Mouse (Mus musculus): ENCODE results near the gene Tmem231. TPM values are rescaled to one million over a fixed set of nuclear protein-coding genes. Genes with fewer than 3 reads are reported as not detected.
A peak's percentile ranks its signal among the peaks of the same experiment; 100 is the strongest.
"Not testable (repeated sequence)": the region's sequence is repeated elsewhere in the genome, so short reads cannot be mapped to it uniquely, and the experiment has no call there.

Gene Tmem231
- polyA plus RNA-seq, 1 experiment from 2014 or later: 35.3 TPM

DNA sequence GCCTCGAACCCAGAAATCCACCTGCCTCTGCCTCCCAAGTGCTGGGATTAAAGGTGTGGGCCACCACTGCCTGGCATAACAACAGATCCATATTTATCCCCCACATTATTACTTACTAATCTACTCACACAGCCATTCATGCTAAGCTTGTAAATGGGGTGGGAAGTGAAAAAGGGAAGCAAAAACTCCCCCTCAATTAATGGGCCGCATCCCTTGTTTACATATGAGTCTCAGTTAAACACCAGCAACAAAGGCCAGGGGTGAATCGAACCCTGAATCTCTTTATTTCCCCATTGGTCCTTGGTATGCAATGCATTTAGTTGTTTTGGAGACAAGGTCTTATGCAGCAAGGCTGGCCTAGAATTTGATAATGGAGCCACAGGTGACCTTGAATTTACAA lies 17.2 kb upstream of the Tmem231 start:
- no peaks in the 10 kb centered on the region for H3K27me3 ChIP-seq
- ChIA-PET CTCF (no interaction called here), POLR2A (interaction anchor here (0.6 kb wide), 1 partner anchor 17 kb away, joined by 3 read pairs; no protein-coding TSS in a partner anchor)
- in situ Hi-C loops (cut with MboI; ENCODE audit: low pct_unique_long_range_greater_than_20kb): no loop called here
- TF ChIP-seq CTCF (IDR thresholded peaks at IDR 0.05): no peak
- DNase-seq (ENCODE audit: low read depth, low spot score): no peak
- no peak for ATAC-seq

DNA sequence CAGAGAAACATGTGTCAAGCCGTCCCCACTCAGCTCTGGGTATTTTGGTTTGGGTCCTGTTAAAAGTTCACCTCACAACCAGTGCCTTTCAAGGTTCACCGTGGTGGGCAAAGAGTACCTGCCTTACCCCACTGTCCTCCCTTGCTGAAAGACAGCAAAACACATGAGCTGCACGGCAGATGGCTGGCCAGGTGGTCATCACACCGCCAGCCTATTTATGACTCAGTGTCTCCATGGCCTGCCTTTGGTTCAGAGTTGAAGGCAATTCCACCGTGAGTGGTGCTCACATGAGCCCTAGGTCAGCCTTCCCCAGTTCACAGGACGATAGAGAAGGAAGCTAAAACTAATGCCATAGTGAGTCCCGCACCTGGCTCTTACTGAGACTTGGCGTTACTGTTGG lies 14.3 kb upstream of the Tmem231 start:
- ATAC-seq (no peak), DNase-seq (ENCODE audit: low read depth, low spot score) (no peak)
- in situ Hi-C loops (cut with MboI; ENCODE audit: low pct_unique_long_range_greater_than_20kb): no loop called here
- no peaks in the 10 kb centered on the region for H3K27me3 ChIP-seq
- no peak for TF ChIP-seq CTCF (IDR thresholded peaks at IDR 0.05)
- CTCF ChIA-PET: no interaction called here
- POLR2A ChIA-PET: no interaction called here

DNA sequence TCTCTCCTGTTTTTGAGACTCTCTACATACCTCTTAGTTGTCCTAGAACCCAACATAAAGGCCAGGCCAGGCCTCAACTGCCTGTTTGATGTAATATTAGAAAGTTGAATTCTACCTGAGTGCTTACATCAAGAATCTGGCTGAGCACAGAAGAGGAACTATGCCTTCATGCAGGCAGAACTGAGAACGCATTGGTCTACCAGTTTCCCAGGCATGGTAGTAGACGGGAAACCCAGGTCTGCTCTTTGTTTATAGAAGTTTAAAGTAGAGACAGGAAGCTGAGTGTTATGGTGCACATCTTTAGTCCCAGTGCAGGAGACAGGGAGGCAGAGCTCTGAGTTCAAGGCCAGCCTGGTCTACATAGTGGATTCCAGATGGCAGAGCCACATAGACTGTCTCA lies 13.5 kb upstream of the Tmem231 start:
- no peak for DNase-seq (ENCODE audit: low read depth, low spot score)
- no peaks in the 10 kb centered on the region for H3K27me3 ChIP-seq
- TF ChIP-seq CTCF (IDR thresholded peaks at IDR 0.05): no peak
- ATAC-seq: no peak
- in situ Hi-C loops (cut with MboI; ENCODE audit: low pct_unique_long_range_greater_than_20kb): no loop called here
- ChIA-PET CTCF (no interaction called here), POLR2A (no interaction called here)

DNA sequence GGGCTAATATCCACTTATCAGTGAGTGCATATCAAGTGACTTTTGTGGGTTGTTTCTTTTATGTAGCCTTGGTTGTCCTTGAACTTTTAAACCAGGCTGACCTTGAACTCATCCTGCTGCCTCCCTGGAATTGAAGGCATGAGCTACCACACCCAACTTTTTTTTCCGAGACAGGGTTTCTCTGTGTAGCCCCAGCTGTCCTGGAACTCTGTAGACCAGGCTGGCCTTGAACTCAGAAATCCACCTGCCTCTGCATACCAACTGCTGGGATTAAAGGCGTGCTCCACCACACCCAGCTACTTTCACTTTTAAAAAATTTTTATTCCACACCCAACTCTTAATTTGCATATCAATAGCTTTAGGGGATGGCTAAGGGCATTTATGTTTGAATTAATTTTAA lies 9.9 kb upstream of the Tmem231 start:
- DNase-seq (ENCODE audit: low read depth, low spot score) (no peak), ATAC-seq (no peak)
- H3K27me3 ChIP-seq: no peaks in the 10 kb centered on the region
- in situ Hi-C loops (cut with MboI; ENCODE audit: low pct_unique_long_range_greater_than_20kb): no loop called here
- no peak for TF ChIP-seq CTCF (IDR thresholded peaks at IDR 0.05)
- CTCF ChIA-PET: interaction anchor here (1.6 kb wide), 1 partner anchor 47 kb away, joined by 4 read pairs; no protein-coding TSS in a partner anchor
- POLR2A ChIA-PET: no interaction called here

DNA sequence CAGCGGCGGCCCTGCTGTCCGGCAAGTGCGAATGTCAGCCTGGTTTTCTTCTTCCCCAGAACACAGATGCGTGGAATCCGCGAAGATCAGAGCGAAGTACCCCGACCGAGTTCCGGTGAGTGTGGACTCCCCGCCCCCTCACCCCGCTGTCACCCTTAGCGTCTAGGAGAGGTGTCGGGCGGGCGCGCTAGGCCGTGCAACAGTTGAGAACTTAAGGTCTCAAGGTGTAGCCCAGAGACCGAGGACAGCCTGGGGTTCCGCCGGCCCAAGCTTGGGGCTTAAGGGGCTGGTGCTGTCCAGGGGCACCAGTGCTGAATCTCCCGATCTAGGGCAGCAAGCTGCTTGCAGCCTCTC lies 7.4 kb upstream of the Tmem231 start:
- in situ Hi-C loops (cut with MboI; ENCODE audit: low pct_unique_long_range_greater_than_20kb): no loop called here
- no peak for ATAC-seq
- no peak for DNase-seq (ENCODE audit: low read depth, low spot score)
- no peak for TF ChIP-seq CTCF (IDR thresholded peaks at IDR 0.05)
- CTCF ChIA-PET: no interaction called here
- no peaks in the 10 kb centered on the region for H3K27me3 ChIP-seq
- POLR2A ChIA-PET: interaction anchor here (0.6 kb wide), 1 partner anchor 79 kb away, joined by 3 read pairs; no protein-coding TSS in a partner anchor

DNA sequence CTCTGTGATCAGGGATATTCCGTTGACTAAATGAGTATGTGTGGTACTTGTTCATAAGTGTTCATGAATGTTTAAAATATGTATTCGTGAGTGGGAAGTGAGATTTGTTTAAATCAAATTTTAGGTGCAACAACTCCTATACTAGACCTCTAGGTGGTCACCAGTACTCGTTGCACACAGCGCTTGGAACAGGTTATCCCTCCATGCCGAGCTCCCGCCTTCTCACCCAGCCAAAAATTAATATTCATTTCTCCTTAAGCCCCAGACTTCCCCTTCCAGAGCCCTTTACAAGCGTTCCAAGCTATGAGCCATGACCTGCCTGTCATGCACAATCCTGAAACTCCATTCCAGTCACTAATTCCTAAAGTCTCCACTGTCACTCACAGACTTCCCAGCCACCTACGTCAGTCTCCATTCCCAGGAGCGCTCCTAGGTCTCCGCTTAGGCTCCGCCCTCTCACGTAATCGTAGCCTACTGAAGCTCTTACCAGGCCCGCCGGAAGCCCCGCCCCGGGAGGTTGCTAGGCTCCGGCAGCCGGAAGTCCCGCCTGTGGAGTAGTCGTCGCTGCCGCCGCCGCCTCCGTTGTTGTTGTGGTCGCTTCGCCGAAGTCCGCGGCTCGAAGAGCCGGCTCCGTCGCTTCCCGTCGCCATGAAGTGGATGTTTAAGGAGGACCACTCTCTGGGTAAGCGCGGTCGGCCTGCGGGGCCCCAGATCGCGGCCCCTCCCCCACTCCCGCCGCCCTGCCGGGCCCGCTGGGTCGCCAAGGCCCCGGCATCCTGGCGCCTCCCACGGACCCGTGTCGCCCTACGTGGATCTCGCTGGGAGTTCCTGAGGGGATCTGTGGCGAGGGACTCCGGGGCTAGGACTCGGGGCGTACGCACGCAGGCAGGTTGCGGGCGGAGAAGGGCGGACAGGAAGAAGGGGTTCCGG lies 6.8 kb upstream of the Tmem231 start, which contains the start of gene Gabarapl2:
Gene Gabarapl2 (plus strand): TSS at position 533 of the 930 bp plus-strand sequence.
- ATAC-seq (peak; percentile 96), DNase-seq (ENCODE audit: low read depth, low spot score) (peak; percentile 75)
- TF ChIP-seq CTCF (IDR thresholded peaks at IDR 0.05): no peak
- POLR2A ChIA-PET: no interaction called here
- CTCF ChIA-PET: no interaction called here
- in situ Hi-C loops (cut with MboI; ENCODE audit: low pct_unique_long_range_greater_than_20kb): no loop called here
- H3K27me3 ChIP-seq: no peaks in the 10 kb centered on the region

GRCm38 (mm10) chr8:111939516-111940142 lies 5.9 kb upstream of the Tmem231 start:
- DNase-seq (ENCODE audit: low read depth, low spot score) (peak; percentile 44), ATAC-seq (peak; percentile 94)
- in situ Hi-C loops (cut with MboI; ENCODE audit: low pct_unique_long_range_greater_than_20kb): loop anchor here (5.0 kb wide), 1 partner anchor 48 kb away; no protein-coding TSS in a partner anchor
- CTCF ChIA-PET: no interaction called here
- no peaks in the 10 kb centered on the region for H3K27me3 ChIP-seq
- TF ChIP-seq CTCF (IDR thresholded peaks at IDR 0.05): no peak
- POLR2A ChIA-PET: no interaction called here

GRCm38 (mm10) chr8:111938076-111938985 lies 4.7 kb upstream of the Tmem231 start:
- in situ Hi-C loops (cut with MboI; ENCODE audit: low pct_unique_long_range_greater_than_20kb): loop anchor here (5.0 kb wide), 1 partner anchor 49 kb away; no protein-coding TSS in a partner anchor
- CTCF ChIA-PET: not testable (repeated sequence)

GRCm38 (mm10) chr8:111937184-111937583 lies 3.5 kb upstream of the Tmem231 start:
- no peak for ATAC-seq
- TF ChIP-seq CTCF (IDR thresholded peaks at IDR 0.05): no peak
- CTCF ChIA-PET: interaction anchor here (0.9 kb wide), 1 partner anchor 55 kb away, joined by 3 read pairs; no protein-coding TSS in a partner anchor
- POLR2A ChIA-PET: no interaction called here
- no peaks in the 10 kb centered on the region for H3K27me3 ChIP-seq
- in situ Hi-C loops (cut with MboI; ENCODE audit: low pct_unique_long_range_greater_than_20kb): loop anchor here (5.0 kb wide), 1 partner anchor 50 kb away; no protein-coding TSS in a partner anchor
- no peak for DNase-seq (ENCODE audit: low read depth, low spot score)

More at GRCm38 (mm10) chr8:111938076-111938985, 4.7 kb upstream of the Tmem231 start:
- DNase-seq (ENCODE audit: low read depth, low spot score); H3K27me3 ChIP-seq; ATAC-seq; POLR2A ChIA-PET: not testable (repeated sequence)

DNA sequence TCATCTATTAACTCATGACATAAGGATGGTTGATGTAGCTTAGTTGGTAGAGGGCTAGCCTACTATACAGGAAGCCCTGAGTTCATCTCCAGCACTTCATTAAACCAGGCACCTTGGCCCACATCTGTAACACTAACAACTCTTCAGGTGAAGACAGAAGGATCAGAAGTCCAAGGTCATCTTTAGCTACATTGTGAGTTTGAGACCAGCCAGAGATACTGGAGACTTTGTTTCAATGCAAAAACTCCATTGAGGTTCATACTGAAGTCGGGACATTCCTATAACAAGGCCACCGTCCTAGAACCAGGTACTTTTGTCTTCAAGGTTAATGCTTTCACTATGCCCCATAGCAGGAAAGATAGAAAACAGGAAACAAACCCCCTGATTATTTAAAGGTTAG lies 520 bp upstream of the Tmem231 start:
- in situ Hi-C loops (cut with MboI; ENCODE audit: low pct_unique_long_range_greater_than_20kb): no loop called here
- CTCF ChIA-PET: interaction anchor here (1.5 to 3.5 kb wide), 3 partner anchors 10 to 53 kb away, joined by 3 to 13 read pairs (median 10); no protein-coding TSS in a partner anchor
- TF ChIP-seq CTCF (IDR thresholded peaks at IDR 0.05): no peak

More for the DNA sequence above, 520 bp upstream of the Tmem231 start:
- H3K27me3 ChIP-seq: no peaks in the 10 kb centered on the region
- POLR2A ChIA-PET: no interaction called here
- DNase-seq (ENCODE audit: low read depth, low spot score) (no peak), ATAC-seq (peak; percentile 1)
